Mouse (Mus musculus): ENCODE results near the gene Mfap1a.
A peak's percentile ranks its signal among the peaks of the same experiment; 100 is the strongest.
"Not testable (repeated sequence)": the region's sequence is repeated elsewhere in the genome, so short reads cannot be mapped to it uniquely, and the experiment has no call there.

Mfap1a gene

DNA sequence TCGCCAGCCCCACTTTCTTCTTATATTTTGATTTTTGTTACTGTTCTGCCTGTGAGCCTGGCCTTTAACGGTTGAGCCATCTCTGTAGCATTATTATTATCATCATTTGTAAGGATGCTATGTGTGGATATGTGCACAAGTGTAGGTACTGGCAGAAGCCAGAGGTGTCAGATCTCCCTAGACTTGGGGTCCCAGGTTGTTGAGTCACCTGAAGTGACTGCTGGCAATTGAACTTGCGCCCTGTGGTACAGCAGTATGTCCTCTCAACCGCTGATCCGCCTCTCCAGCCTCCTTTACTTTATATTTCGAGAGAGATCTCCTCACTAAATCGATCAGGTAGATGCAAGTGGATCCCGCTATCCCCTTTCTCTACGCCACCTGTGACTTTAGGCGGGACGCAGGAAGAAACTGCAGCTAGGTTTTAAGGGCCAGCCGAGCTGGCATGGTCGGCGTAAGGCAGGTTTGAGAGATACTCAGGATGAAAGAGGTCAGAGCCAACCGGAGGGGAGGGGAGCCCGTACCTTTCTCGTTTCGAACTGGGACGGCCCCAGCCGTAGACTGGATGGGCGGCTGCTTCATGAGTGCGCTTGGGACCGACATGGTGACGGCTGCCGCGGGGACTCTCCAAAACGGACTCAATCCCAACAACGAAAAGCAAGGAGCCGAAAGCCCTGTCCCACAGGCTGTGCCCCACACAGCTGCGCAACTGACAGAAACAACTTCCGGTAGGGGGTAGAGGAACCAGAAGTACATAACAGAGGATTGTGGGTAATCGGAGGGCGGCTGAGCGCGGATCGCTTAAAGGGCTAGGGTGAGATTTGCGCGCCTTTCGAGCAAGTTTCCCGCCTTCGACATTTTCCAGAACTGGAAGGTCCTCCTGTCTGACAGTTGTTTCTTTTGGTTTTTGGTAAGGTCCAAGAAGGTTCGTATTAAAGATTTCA is at the start of gene Mfap1a, which contains the start of gene Wdr76:
TSS of gene Mfap1a (minus strand) at position 724 of the 941 bp plus-strand sequence.
TSS of gene Wdr76 (plus strand) at position 782 of the 941 bp plus-strand sequence.
- peak; percentile 71 for DNase-seq (ENCODE audit: low spot score)

DNA sequence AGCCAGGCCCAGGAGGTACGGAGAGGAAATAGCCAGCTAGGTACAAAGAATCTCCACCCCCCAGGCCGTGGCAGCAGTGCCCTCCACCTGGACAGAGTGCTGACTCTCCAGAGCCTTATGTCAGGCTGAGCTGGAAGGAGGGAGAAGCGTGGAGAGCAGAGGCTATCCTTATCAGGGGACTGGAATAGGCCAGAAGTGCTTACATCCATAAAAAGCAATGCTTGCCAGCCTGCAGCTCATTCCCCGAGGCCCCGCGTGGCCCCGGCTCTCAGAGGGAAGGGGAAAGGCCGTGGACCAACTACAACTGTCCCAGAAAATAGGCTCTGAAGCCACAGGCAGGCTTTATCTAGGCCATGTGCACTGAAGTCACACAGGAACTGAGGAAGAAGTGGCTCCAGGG is 44.8 kb upstream of the Mfap1a start:
- no peak for DNase-seq (ENCODE audit: low spot score)

DNA sequence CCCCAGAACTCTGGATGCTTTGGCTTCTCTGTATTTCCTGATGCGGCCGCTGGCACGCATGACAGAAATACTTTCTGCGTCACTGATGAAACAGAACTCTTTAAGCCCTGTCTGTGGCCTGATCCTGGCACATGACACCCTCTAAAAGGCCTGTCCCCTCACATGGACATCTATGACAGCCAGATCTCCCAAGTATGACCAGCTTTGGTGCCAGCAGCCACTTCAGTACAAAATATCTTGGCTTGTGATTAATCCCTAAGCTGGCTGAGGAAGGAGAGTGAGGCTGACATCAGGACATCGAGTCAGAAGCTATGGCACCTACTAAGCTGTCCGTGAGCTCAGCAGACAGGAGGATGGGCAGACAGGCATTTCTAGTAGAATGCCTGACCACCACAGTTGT is 43.2 kb upstream of the Mfap1a start:
- no peak for DNase-seq (ENCODE audit: low spot score)

DNA sequence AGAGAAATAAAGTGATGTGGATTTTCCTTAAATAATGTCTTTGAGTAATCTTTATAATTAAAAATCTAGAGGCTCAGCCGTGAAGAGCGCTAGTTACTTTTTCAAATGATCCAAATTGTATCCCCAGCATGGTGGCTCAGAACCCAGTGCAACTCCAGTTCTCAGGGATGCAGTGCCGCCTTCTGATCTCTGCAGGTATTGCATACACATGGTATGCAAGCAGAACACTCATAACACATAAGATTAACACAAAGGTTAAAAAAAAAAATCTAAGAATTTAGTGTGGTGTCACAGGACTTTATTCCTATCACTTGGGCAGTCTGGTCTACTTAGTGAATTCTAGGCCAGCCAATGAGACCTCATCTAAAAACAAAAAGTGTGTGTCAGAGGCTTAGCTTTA is 38.4 kb upstream of the Mfap1a start:
- DNase-seq (ENCODE audit: low spot score): no peak

DNA sequence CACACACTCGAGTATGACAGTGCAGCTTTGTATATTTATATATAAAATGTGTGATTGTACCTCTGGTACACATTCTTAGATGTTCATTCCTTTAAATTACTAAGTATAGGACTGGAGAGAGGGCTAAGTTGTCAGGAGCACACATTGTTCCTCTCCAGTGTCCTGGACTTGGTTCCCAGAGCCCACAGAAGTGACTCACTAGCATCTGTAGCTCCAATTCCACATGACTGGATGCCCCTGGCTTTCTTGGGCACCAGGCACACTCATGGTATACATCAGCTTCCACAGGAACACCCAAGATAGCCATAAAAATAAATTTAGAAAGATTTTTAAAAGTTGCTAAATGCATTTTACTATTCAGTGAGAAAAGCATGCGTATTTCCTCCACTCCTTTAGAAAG is 18.6 kb upstream of the Mfap1a start:
- DNase-seq (ENCODE audit: low spot score): no peak

DNA sequence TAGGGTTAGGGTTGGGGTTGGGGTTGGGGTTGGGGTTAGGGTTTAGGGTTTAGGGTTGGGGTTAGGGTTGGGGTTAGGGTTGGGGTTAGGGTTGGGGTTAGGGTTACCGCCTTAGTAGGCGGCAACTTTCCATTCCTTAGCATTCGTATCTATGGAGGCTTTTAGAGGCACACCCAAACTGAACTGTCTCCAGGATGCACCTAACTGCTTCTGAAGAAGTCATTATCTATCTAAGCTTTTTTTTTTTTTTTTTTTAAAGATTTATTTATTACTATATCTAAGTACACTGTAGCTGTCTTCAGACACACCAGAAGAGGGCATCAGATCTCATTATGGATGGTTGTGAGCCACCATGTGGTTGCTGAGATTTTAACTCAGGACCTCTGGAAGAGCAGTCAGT is 16.4 kb upstream of the Mfap1a start:
- not testable (repeated sequence) for DNase-seq (ENCODE audit: low spot score)

DNA sequence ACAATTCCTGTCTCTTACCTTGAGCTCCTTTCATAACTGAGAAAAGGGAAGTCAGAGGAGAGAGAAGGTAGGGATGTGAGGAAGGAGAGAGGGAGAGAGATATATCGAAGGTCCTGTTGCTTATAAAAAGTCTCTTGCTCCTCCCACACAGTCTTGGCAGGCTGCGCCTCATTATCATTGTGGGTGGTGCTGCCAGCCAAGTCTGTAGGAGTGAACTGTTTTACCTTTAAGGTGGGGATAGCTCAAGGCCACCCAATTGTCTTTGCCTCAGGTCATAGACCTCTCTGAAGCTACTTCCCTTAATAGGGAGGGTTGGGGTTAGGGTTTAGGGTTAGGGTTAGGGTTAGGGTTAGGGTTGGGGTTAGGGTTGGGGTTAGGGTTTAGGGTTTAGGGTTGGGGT is 15.5 kb upstream of the Mfap1a start:
- DNase-seq (ENCODE audit: low spot score): no peak

DNA sequence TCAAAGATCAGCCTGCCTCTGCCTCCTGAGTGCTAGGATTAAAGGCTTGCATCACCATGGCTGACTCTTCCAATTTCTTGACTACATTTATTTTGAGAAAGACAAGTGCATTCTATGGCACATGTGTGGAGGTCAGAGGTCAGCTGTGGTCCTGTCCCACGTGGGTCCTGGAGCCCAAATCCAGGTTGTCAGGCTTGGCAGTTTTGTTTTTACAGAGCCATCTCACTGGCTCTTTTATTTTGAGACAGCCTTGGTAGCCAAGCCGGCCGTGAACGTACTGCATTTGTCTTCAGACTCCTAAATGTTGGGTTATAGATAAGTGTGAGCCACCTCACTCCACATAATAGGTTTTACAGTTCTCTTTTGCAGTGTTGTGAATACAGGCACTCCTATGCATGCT is 12.2 kb upstream of the Mfap1a start:
- DNase-seq (ENCODE audit: low spot score): not testable (repeated sequence)

DNA sequence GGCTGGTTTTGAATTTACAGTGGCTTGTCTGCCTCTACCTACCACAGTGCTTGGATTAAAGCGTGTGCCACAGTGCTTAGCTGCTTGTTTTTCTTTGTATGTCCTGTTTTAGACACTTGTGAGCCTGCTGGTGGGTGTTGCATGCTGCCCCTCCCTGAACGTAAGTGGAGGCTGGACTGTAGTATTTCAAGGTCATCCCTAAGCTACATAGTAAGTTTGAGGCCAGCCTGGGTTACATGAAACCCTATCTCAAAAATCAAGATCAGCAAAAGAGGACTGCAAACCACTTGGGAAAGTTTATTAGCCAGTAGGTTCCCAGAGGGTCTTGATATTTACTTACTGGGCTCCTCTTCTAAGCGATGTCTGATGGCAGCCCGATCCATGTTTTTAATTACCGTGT is 11.6 kb upstream of the Mfap1a start:
- DNase-seq (ENCODE audit: low spot score): no peak

DNA sequence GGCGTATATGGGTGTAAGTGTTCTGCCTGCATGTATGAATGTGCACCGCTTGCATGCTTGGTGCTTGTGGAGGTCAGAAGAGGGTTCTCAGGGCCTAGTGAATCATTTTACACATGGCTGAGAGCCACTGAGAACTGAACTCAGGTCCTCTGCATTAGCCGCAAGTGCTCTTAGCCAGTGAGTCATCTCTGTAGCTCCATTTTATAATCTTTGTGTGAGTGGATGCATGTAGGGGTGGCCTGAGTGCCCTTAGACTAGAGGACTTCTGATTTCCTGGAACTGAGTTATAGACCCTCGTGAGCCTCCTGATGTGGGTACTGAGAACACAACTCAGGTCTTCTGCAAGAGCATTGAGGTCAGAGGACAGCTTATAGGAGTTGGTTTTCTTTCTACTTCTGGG is 7.7 kb upstream of the Mfap1a start:
- DNase-seq (ENCODE audit: low spot score): no peak

DNA sequence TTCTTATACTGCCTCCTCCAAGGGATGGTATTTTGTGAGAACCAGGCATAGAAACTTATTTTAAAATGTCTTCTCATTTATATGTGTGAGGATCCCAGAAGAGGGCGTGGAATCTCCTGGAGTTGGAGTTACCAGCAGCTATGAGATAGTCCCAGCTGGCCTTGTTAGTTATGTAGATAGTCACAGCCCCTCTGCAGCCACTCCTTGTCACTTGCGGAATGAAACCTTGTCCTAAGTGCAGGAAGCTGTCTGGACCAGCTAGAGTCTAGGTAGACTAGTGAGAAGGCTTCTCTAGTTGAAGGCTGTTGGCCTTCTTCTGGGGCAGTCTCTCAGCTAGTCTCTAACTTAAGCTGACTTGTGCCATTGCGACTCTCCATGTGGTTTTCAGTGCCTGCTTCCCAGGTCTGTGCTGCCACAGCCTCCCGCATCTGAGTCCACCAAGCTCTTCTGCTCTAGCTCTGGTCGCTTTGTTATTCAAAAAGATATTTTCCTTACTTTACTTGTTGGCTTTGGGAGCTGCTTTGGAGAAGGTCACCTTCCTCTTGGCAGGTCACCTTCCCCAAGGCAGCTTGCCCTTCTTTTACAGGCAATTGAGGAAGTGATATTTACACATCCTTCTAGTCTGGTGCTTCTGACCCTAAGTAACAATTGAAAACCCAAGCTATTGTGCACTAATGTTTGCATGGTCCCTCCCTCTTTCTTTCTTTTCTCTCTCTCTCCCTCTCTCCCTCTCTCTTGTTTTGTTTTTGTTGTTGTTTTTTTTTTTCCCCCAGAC is 6.7 kb upstream of the Mfap1a start:
- not testable (repeated sequence) for DNase-seq (ENCODE audit: low spot score)

DNA sequence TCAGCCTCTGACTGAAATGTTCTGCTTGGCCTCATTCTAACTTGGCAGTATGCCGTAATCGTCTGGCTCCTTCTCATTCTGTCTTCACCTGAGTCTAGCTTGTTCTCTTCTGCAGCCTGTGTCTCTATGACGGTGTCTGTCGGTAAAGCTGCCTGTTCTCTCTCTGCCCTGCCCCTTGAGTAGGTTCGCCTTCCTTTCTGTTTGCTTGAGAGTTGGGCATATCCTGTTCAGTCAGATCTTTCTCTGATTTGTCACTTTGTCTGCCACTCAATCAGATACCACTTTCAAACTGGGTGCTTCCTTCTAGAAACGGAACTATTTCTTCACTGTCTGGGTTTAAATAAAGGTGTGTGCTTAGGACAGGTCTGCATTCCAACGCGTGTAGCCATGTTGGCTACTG is 4.9 kb upstream of the Mfap1a start:
- no peak for DNase-seq (ENCODE audit: low spot score)

DNA sequence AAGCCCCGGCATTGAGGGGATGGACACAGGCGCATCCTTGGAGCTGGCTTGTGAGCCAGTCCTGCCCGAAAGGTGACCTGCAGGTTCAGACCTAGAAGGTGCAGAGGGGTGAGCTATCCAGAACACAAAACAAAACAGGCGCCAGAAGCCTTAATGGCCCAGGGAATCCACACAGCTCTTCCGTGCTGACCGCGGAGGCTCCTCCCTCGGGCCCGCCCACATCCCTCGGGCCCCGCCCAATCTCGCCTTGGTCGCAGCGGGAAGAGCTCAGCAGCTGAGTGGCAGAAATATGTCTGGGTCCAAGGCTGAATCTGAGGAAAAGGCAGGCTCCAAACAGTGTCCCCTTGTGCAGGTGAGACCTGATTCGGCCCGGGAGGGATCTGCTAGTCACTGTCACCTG is 3.1 kb upstream of the Mfap1a start:
- peak; percentile 34 for DNase-seq (ENCODE audit: low spot score)

DNA sequence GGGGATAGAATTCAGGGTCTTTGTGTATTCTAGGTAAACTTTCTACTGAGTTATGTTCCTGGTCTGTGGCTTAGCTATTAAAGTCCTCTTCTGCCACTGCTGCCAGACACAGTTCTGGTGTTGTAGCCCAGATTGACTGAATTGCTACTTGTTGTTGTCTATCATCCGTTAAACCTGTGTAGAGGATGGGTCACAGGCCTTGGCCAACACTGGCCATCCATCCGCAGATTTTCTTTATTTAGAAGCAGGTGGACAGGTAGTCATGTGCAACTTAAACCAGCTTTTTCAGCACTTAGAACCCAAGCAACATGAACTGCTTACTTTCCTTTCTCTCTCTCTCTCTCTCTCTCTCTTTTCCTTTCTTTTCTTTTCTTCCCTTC is 1.5 kb upstream of the Mfap1a start:
- no peak for DNase-seq (ENCODE audit: low spot score)

DNA sequence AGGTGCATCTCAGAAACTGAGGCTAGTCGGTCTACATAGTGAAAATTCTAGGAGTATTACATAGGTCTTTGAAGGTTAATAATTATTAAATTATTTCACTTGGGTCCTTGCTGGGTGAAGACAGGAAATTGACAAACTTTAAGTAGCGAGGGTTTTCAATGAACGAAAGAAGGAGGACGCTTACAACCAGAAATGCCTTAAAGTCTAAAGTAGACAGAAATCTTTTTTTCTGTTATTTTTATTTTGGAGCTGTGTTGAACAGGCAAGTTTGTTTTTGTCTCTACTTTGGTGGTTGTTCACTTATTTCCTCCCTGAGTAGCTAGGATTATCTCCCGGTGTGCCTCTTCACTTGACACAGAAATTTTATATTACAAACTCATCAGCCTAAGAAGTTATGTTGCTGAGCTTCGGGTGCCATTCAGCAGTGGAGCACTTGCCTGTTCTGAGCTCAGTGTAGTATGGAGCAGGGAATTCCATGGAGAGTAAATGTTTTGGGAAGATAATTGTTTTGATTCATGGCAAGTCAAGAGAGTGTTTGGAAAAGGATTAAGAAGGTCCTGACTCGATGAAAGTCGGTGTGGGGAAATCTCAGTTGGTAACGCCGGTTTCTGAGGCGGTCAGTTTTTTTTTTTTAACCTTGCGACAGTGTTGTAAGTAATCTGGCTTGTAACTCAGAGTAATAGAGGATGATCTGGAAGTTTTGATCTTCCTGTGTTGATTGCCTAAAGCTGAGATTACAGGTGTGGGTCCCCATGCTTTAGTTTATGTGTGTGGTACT is 897 bp upstream of the Mfap1a start:
- DNase-seq (ENCODE audit: low spot score): no peak

DNA sequence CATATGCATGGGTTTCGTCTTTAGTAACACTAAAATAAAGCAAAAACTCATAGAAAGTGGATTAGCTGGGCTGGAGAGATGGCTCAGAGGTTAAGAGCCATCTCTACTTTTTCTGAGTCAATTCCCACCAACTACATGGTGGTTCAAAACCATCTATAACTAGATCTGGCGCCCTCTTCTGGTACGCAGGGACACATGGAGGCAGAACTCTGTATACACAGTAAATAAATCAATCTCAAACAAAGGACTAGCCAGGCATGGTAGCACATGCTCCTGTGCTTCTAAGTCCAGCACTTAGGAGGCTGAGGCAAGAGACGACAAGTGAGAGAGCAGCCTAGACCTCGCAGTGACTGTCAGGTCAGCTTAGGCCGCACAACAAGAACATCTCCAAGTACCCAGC is 4.9 kb downstream of the Mfap1a start:
- not testable (repeated sequence) for DNase-seq (ENCODE audit: low spot score)

DNA sequence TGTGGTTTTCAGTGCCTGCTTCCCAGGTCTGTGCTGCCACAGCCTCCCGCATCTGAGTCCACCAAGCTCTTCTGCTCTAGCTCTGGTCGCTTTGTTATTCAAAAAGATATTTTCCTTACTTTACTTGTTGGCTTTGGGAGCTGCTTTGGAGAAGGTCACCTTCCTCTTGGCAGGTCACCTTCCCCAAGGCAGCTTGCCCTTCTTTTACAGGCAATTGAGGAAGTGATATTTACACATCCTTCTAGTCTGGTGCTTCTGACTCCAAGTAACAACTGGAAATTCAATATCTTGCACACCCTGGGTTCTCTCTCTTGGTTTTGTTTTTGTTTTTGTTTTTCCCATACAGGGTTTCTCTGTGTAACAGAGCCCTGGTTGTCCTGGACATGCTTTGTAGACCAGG is 22.1 kb downstream of the Mfap1a start:
- not testable (repeated sequence) for DNase-seq (ENCODE audit: low spot score)

DNA sequence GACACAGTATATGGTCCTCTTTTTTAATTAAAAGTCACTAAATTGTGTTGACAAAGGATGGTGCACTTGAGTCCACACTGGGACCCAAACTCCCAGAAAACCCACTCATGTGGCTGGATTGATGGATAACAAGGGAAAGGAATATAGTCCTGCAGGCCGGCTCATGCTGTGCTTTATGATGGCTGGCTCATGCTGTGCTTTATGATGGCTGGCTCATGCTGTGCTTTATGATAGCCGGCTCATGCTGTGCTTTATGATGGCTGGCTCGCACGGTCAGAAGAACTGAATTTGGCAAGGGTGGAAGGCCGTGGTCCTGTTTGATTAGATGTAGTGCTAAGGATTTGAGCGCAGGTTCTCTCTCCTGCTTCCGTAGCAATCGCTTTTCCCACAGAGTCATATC is 22.9 kb downstream of the Mfap1a start:
- no peak for DNase-seq (ENCODE audit: low spot score)

DNA sequence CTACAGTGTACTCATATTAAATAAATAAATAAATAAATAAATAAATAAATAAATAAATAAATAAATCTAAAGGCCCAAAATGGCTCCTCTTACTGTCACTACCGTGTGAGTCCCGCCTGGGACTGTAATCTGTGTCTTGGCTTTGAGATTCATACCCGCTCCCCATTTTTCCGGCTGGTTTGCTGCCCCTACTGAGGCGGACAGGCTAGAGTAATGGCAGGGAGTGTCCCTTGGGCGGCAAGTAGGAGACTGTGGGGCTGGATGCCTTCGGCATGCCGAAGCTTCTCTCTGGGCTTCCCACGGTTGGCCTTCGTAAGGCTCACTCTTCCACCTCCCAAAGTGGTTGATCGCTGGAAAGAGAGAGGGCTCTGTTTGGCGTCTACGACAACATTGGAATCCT is 25.5 kb downstream of the Mfap1a start:
- DNase-seq (ENCODE audit: low spot score): not testable (repeated sequence)

DNA sequence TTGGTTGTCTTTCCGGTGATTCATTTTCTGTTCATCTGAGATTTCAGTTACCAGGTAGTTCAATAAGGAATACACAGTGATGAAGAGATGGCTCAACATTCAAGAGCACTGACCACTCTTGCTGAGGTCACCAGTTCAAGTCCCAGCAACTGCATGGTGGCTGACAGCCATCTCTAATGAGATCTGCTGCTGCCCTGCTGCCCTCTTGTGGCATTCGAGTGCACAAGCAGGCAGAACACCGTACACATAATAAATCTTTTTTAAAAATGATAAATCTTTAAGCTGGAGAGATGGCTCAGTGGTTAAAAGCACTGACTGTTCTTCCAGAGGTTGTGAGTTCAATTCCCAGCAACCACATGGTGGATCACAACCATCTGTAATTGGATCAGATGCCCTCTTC is 26.0 kb downstream of the Mfap1a start:
- DNase-seq (ENCODE audit: low spot score): no peak

DNA sequence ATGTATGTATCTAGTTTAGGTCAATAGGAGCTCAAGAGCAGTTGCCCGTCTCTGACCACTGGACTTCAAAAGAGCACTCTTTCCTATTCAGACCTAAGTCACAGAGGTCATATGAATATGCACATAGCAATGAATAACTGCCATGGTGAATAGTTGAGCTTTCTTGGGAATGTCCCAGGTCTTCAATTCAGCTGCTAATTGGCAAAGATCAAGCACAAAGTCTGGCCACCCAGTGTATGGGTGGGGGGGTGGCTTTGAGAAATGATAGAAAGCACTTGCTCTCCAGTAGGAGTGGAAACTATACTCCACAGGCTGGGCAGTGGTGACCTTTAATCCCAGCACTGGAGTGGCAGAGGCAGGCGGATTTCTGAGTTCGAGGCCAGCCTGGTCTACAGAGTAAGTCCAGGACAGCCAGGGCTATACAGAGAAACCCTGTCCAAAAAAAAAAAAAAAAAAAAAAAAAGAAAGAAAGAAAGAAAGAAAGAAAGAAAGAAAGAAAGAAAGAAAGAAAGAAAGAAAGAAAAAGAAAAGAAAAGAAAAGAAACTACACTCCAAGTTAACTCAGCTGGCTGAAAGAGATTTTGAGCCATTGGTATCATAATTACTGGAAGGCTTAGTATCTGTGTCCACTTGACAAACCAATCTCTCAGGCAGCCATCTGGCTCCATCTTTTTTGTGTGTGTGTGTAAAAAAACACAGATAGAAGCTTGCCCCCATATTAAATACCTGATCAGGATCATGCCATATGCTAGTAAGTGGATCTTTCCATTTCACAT is 28.8 kb downstream of the Mfap1a start:
- DNase-seq (ENCODE audit: low spot score): no peak

DNA sequence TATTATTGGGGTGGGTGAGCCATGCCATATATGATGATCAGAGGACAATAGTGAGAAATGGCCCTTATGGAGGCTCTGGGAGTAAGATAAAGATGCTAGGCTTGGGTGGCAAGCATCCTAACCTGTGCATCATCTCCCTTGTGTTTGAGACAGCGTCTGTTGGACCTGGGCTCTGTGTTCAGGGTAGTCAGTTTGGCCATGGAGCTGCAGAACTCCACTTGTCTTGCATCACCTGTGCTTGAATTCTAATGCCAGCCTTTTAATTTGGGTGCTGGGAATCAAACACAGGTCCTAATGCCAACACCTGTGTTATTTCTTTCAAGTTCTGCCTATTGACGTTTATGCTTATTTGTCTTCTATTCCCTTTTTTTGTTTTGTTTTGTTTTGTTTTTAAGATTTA is 31.2 kb downstream of the Mfap1a start:
- not testable (repeated sequence) for DNase-seq (ENCODE audit: low spot score)

All from ovary, postnatal 14 days (tissue).